Mouse (Mus musculus) kidney, postnatal 4 days (tissue): Measurements from ENCODE around the gene Gm9513.

ENCODE experiments used
- DNase-seq, 2 experiments: peaks; one replicate each; pipeline ENCODE4 v3.0.0; 2021; ENCODE audit warnings: mixed read lengths in 2 of 2

The Gm9513 gene

GRCm38 (mm10) chr9:36475338-36475737 is at the start of gene Gm9513:
Gene Gm9513, plus strand, starts transcription at chr9:36475638.
- DNase-seq: no peak

DNA sequence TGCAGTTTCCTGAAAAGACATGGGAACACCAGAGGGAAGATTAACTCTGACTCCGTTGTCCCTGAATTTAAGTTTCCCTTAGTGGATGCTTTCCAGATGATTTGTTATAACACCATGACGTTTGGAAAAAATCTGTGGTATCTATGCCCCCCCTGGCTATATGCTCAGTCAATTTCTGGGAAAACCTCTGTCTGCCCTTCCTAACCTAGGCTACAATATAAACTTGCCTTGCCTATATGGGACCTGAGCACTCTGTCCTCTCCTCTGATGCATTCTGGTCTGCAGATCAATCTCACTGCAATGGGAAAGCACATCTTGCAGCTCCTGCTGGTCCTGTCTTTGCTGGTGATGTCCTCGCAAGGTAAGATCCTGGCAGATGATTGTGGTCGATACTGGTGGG is 43.9 kb upstream of the Gm9513 start, which contains the start of gene Gm7257:
Gene Gm7257 (plus strand): TSS at position 301 of the 400 bp plus-strand sequence.
- no peak for DNase-seq

- DNase-seq: peak in 1 of 2 experiments; percentile 11
Observed at GRCm38 (mm10) chr9:36435051-36435764, 40.2 kb upstream of the Gm9513 start.

- no peak for DNase-seq
Observed at GRCm38 (mm10) chr9:36494501-36495220, 19.2 kb downstream of the Gm9513 start.

DNA sequence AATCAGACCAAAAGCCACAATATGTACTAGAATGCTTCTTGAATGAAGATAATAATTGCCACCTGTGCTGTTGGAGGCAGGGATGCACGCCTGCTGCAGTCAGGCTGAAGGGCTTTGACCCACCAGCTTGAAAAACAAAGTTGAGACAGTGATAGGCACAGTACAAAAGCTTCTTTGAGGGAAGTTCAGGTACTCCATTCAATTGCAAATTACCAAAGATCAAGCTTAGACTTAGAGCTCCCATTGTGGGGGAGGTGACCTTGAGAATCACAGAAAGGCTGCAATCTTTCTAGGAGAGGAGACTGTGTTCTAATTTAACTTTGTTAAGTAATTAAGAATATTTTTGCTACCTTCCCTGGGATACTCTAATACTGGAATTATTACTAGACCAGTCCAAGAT is 20.4 kb downstream of the Gm9513 start:
- no peak for DNase-seq

- no peak for DNase-seq
Observed at GRCm38 (mm10) chr9:36504211-36504610, 28.8 kb downstream of the Gm9513 start.
